Mouse (Mus musculus) lung, postnatal 0 days (tissue): Measurements from ENCODE around the gene P3h3. TPM values are rescaled to one million over a fixed set of nuclear protein-coding genes. Genes with fewer than 3 reads are reported as not detected.
"Not testable (repeated sequence)": the region's sequence is repeated elsewhere in the genome, so short reads cannot be mapped to it uniquely, and the experiment has no call there.

Experiments used
- ATAC-seq: fragments of 200-750 bp; cut with Nextera tagmentation; 2 replicates; pipeline ENCODE4 v1.8.0; 2017; ENCODE audit warnings: moderate library complexity
- DNase-seq: peaks from one replicate; pipeline ENCODE4 v3.0.0-alpha.2; 2016; ENCODE audit warnings: low spot score
- H3K27ac ChIP-seq: fragments of 300-500 bp; sonication (generic); 2 replicates; pipeline ENCODE4 v1.5.1; 2014; ENCODE audit warnings: antibody characterized with exemption, mild to moderate bottlenecking, low read length, mixed read lengths
- H3K27me3 ChIP-seq: fragments of 300-500 bp; sonication (generic); replicated peaks from 2 replicates; pipeline ENCODE4 v1.6.1; 2014; ENCODE audit warnings: low read length, mixed read lengths; ENCODE audit not compliant: insufficient read depth
- H3K36me3 ChIP-seq: fragments of 300-500 bp; sonication (generic); 2 replicates; pipeline ENCODE4 v1.6.1; 2014; ENCODE audit warnings: low read length, mixed read lengths; ENCODE audit not compliant: insufficient read depth
- H3K4me1 ChIP-seq: fragments of 300-500 bp; sonication (generic); 2 replicates; pipeline ENCODE4 v1.6.1; 2014; ENCODE audit warnings: antibody characterized with exemption, low read depth, low read length, mixed read lengths; ENCODE audit not compliant: insufficient read depth
- H3K4me2 ChIP-seq: fragments of 300-500 bp; sonication (generic); replicated peaks from 2 replicates; pipeline ENCODE4 v1.6.1; 2014; ENCODE audit warnings: low read depth, mild to moderate bottlenecking, low read length, moderate library complexity, mixed read lengths
- H3K4me3 ChIP-seq: fragments of 300-500 bp; sonication (generic); 2 replicates; pipeline ENCODE4 v1.5.1; 2014; ENCODE audit warnings: low read depth, low read length
- H3K9ac ChIP-seq: fragments of 300-500 bp; sonication (generic); replicated peaks from 2 replicates; pipeline ENCODE4 v1.6.1; 2014; ENCODE audit warnings: low read depth, mild to moderate bottlenecking
- H3K9me3 ChIP-seq: fragments of 300-500 bp; sonication (generic); 2 replicates; pipeline ENCODE4 v1.6.1; 2016; ENCODE audit warnings: low read length, mixed read lengths
- CTCF ChIP-seq: IDR thresholded peaks from 2 replicates; pipeline ENCODE4 v1.5.1; 2016; ENCODE audit warnings: antibody characterized with exemption, mild to moderate bottlenecking
- EP300 ChIP-seq: IDR thresholded peaks from 2 replicates; pipeline ENCODE4 v1.6.1; 2016; ENCODE audit warnings: antibody characterized with exemption, mild to moderate bottlenecking, control low read depth
- WGBS: fragments of 180-500 bp; shearing (Covaris S2); extraction: QIAGEN DNeasy Blood & Tissue Kit; methylation state at CpG from one replicate; pipeline ENCODE4 v1.1.7; 2014; 5-methylcytosine and 5-hydroxymethylcytosine counted together
- polyA plus RNA-seq: library from polyadenylated mRNA; unstranded; fragments of >200 nt; fragmentation: Nextera tagmentation; extraction: Ambion mirVana; gene quantifications from 2 replicates; pipeline ENCODE4 v1.2.1, GENCODE M21; 2015

Gene P3h3
- polyA plus RNA-seq, 1 experiment from 2014 or later: 8.4 TPM

- WGBS: 53% methylated on average over 7 of the region's 7 CpGs
- ATAC-seq (peak; percentile 70), DNase-seq (peak; percentile 65)
- no peaks in the 10 kb centered on the region for H3K27me3 ChIP-seq
- no peak overlapping the region for H3K27ac ChIP-seq
- H3K9me3 ChIP-seq: no peaks in the 10 kb centered on the region
- no peaks in the 10 kb centered on the region for H3K4me1 ChIP-seq
- H3K4me2 ChIP-seq: no peak overlapping the region
- no peak overlapping the region for H3K9ac ChIP-seq
- TF ChIP-seq EP300 (no peak), CTCF (peak; percentile 40)
- no peak overlapping the region for H3K4me3 ChIP-seq
- H3K36me3 ChIP-seq: no peaks in the 10 kb centered on the region
Measured at GRCm38 (mm10) chr6:124836411-124836810, 21.1 kb downstream of the P3h3 start.

GRCm38 (mm10) chr6:124835531-124835930 is 22.0 kb downstream of the P3h3 start:
- H3K4me3 ChIP-seq: no peak overlapping the region
- no peak overlapping the region for H3K4me2 ChIP-seq
- H3K9ac ChIP-seq: no peak overlapping the region
- TF ChIP-seq EP300: no peak
- TF ChIP-seq CTCF: no peak
- no peak for DNase-seq
- H3K4me1 ChIP-seq: no peaks in the 10 kb centered on the region
- no peaks in the 10 kb centered on the region for H3K9me3 ChIP-seq
- no peaks in the 10 kb centered on the region for H3K27me3 ChIP-seq
- peak; percentile 42 for ATAC-seq
- no peaks in the 10 kb centered on the region for H3K36me3 ChIP-seq
- WGBS: 69% methylated on average over 10 of the region's 10 CpGs
- no peak overlapping the region for H3K27ac ChIP-seq

- no peak overlapping the region for H3K9ac ChIP-seq
- TF ChIP-seq CTCF (no peak), EP300 (no peak)
- peaks cover 4% of the 10 kb centered on the region; the same call in 1 of the 2 replicates for H3K4me1 ChIP-seq
- no peak overlapping the region for H3K27ac ChIP-seq
- H3K36me3 ChIP-seq: no peaks in the 10 kb centered on the region
- H3K9me3 ChIP-seq: no peaks in the 10 kb centered on the region
- H3K4me2 ChIP-seq: no peak overlapping the region
- H3K4me3 ChIP-seq: no peak overlapping the region
- WGBS: 75% methylated on average over 6 of the region's 6 CpGs
- ATAC-seq: no peak
- DNase-seq: no peak
- no peaks in the 10 kb centered on the region for H3K27me3 ChIP-seq
Measured at GRCm38 (mm10) chr6:124834512-124835081, 23.0 kb downstream of the P3h3 start.

- WGBS: 91% methylated on average over 8 of the region's 8 CpGs
- H3K4me2 ChIP-seq: no peak overlapping the region
- ATAC-seq: no peak
Measured at GRCm38 (mm10) chr6:124831649-124832048, 25.9 kb downstream of the P3h3 start.

GRCm38 (mm10) chr6:124831199-124831598 is 26.4 kb downstream of the P3h3 start:
- not testable (repeated sequence) for H3K27ac ChIP-seq, H3K36me3 ChIP-seq, ATAC-seq, H3K9me3 ChIP-seq, H3K4me1 ChIP-seq, H3K4me3 ChIP-seq, H3K27me3 ChIP-seq, H3K4me2 ChIP-seq, H3K9ac ChIP-seq, DNase-seq
- WGBS: 95% methylated on average over 4 of the region's 4 CpGs

More at GRCm38 (mm10) chr6:124831649-124832048, 25.9 kb downstream of the P3h3 start:
- no peak overlapping the region for H3K9ac ChIP-seq
- peaks cover 8% of the 10 kb centered on the region; the same call in 1 of the 2 replicates for H3K4me1 ChIP-seq
- no peaks in the 10 kb centered on the region for H3K36me3 ChIP-seq
- no peak for DNase-seq
- TF ChIP-seq CTCF (no peak), EP300 (no peak)
- H3K9me3 ChIP-seq: no peaks in the 10 kb centered on the region
- H3K4me3 ChIP-seq: no peak overlapping the region
- no peak overlapping the region for H3K27ac ChIP-seq
- H3K27me3 ChIP-seq: no peaks in the 10 kb centered on the region

GRCm38 (mm10) chr6:124829799-124830700 is 27.5 kb downstream of the P3h3 start:
- no peaks in the 10 kb centered on the region for H3K9me3 ChIP-seq
- peak overlapping the region; percentile 74 for H3K4me2 ChIP-seq
- WGBS: under 1% methylated on average over 38 of the region's 38 CpGs
- H3K9ac ChIP-seq: peak overlapping the region; percentile 42
- TF ChIP-seq CTCF (peak; percentile 34), EP300 (peak; percentile 53; the same call in 1 of the 2 replicates)
- DNase-seq (peak; percentile 98), ATAC-seq (peak; percentile 82)
- peak overlapping the region; percentile 82 for H3K27ac ChIP-seq
- H3K27me3 ChIP-seq: no peaks in the 10 kb centered on the region
- H3K4me3 ChIP-seq: peak overlapping the region; percentile 71
- peaks cover 8% of the 10 kb centered on the region; the same call in 1 of the 2 replicates for H3K4me1 ChIP-seq
- H3K36me3 ChIP-seq: peaks cover 12% of the 10 kb centered on the region
